Mouse (Mus musculus) liver, embryonic 14.5 days (tissue): ENCODE measurements around the gene Kbtbd13. TPM values are rescaled to one million over a fixed set of nuclear protein-coding genes. Genes with fewer than 3 reads are reported as not detected.

Experiments
- ATAC-seq: fragments of 200-750 bp; cut with Nextera tagmentation; 2 replicates; pipeline ENCODE4 v1.8.0; 2017; ENCODE audit warnings: moderate number of reproducible peaks, mild to moderate bottlenecking, moderate library complexity; ENCODE audit not compliant: insufficient read depth
- DNase-seq, 3 experiments: peaks; one replicate each; pipeline ENCODE4 v3.0.0-alpha.2; 2012 to 2013; ENCODE audit warnings: low read depth in 3 of 3, low spot score in 3 of 3
- H3K27ac ChIP-seq: fragments of 300-500 bp; sonication (generic); 2 replicates; pipeline ENCODE4 v1.5.1; 2014; ENCODE audit warnings: moderate library complexity, mild to moderate bottlenecking, control low read depth, inconsistent platforms
- H3K27me3 ChIP-seq: fragments of 300-500 bp; sonication (generic); 2 replicates; pipeline ENCODE4 v1.6.1; 2014; ENCODE audit warnings: mild to moderate bottlenecking, low read length, moderate library complexity; ENCODE audit not compliant: control insufficient read depth, insufficient read depth
- H3K36me3 ChIP-seq: fragments of 300-500 bp; sonication (generic); replicated peaks from 2 replicates; pipeline ENCODE4 v1.6.1; 2014; ENCODE audit warnings: low read depth; ENCODE audit not compliant: control insufficient read depth, insufficient read depth
- H3K4me1 ChIP-seq, 2 experiments: fragments of 200-500 bp in 1 of 2; fragments of 300-500 bp in 1 of 2; sonication (generic) in 1 of 2; replicated peaks; 2 replicates each; pipeline ENCODE4 v1.6.1; 2012 to 2014; ENCODE audit warnings: antibody characterized with exemption in 1 of 2, inconsistent platforms in 1 of 2, low read length in 1 of 2; ENCODE audit not compliant: control insufficient read depth in 2 of 2, insufficient read depth in 2 of 2
- H3K4me2 ChIP-seq: fragments of 300-500 bp; sonication (generic); 2 replicates; pipeline ENCODE4 v1.6.1; 2014; ENCODE audit warnings: low read depth, mild to moderate bottlenecking, control low read depth, moderate library complexity
- H3K4me3 ChIP-seq, 2 experiments: fragments of 200-500 bp in 1 of 2; fragments of 300-500 bp in 1 of 2; sonication (generic) in 1 of 2; 2 replicates each; pipeline ENCODE4 v1.5.1; 2012 to 2014; ENCODE audit warnings: low read depth in 2 of 2, low read length in 2 of 2, mild to moderate bottlenecking in 2 of 2, control low read depth in 1 of 2, inconsistent platforms in 1 of 2, moderate library complexity in 1 of 2; ENCODE audit not compliant: insufficient read depth in 1 of 2
- H3K9ac ChIP-seq: fragments of 300-500 bp; sonication (generic); replicated peaks from 2 replicates; pipeline ENCODE4 v1.6.1; 2014; ENCODE audit warnings: mild to moderate bottlenecking, control low read depth, moderate library complexity
- H3K9me3 ChIP-seq: fragments of 300-500 bp; sonication (generic); 2 replicates; pipeline ENCODE4 v1.6.1; 2016; ENCODE audit warnings: low read length, mixed read lengths; ENCODE audit not compliant: control insufficient read depth
- CTCF ChIP-seq: IDR thresholded peaks from 2 replicates; pipeline ENCODE4 v1.5.1; 2016; ENCODE audit warnings: antibody characterized with exemption, low read depth, control low read depth
- EP300 ChIP-seq: IDR thresholded peaks from 2 replicates; pipeline ENCODE4 v1.6.1; 2016; ENCODE audit warnings: antibody characterized with exemption, low read depth
- WGBS: fragments of 180-500 bp; shearing (Covaris S2); extraction: QIAGEN DNeasy Blood & Tissue Kit; methylation state at CpG from one replicate; pipeline ENCODE4 v1.1.7; 2014; ENCODE audit not compliant: insufficient replicate concordance; 5-methylcytosine and 5-hydroxymethylcytosine counted together
- polyA plus RNA-seq, 2 experiments: library from polyadenylated mRNA; depleted of rRNA in 1 of 2; stranded (reverse) in 1 of 2; unstranded in 1 of 2; fragments of >200 nt; fragmentation: Nextera tagmentation in 1 of 2; extraction: Ambion mirVana in 1 of 2; gene quantifications; 2 replicates each; pipeline versions ENCODE4 v1.2.1 to v1.2.3; 2012 to 2014

Gene Kbtbd13
- polyA plus RNA-seq, 2 experiments = 0.04 to 0.08 TPM

DNA sequence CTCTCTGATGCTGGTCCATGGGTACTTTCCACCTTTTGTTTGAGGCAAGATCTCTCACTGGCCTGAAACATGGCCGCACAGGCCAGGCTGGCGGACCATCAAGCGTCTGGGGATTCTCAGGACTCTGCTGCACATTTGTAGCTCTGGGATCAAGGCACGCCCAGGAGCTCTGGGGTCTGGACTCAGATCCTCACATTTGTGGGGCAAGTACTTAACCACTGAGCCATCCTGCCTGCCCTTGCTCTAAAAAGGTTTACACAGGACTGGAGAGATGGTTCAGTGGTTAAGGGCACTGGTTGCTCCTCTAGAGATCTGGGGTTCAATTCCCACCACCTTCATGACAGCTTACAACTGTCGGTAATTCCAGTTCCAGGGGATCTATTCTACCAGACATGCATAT is 39.5 kb upstream of the Kbtbd13 start:
- no peaks in the 10 kb centered on the region for H3K36me3 ChIP-seq
- no peaks in the 10 kb centered on the region for H3K9me3 ChIP-seq
- DNase-seq (no peak), ATAC-seq (no peak)
- no peak overlapping the region for H3K27ac ChIP-seq
- no peak overlapping the region for H3K9ac ChIP-seq
- WGBS = 86% methylated on average over 5 of the region's 5 CpGs
- H3K27me3 ChIP-seq = no peaks in the 10 kb centered on the region
- H3K4me3 ChIP-seq = no peak overlapping the region
- TF ChIP-seq CTCF = no peak
- H3K4me1 ChIP-seq = 0 out of 4 replicates have a peak, but pooled peaks cover 0 to 2% of the 10 kb centered on the region in 2 experiments
- no peak overlapping the region for H3K4me2 ChIP-seq

DNA sequence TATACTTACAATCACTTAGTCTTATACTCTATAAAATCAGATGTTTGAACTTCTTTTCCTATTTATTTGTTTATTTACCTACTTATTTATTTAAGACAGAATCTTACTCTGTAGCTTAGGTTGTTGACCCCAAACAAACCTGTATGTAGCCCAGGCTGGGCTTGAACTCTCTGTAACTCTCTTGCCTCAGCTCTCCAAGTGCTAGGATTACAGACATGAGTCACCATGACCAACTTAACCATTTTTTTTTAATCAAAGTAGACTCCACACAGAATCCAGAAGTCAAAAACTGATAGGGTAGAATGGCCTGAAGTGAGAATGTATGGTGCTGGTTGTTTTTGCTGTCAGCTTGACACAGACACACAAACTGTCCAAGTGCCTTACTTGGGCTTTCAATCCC is 38.9 kb upstream of the Kbtbd13 start:
- H3K36me3 ChIP-seq = no peaks in the 10 kb centered on the region
- H3K4me2 ChIP-seq = no peak overlapping the region
- H3K27ac ChIP-seq = no peak overlapping the region
- H3K27me3 ChIP-seq = no peaks in the 10 kb centered on the region
- H3K4me3 ChIP-seq = no peak overlapping the region
- TF ChIP-seq CTCF (no peak), EP300 (no peak)
- ATAC-seq (no peak), DNase-seq (no peak)
- H3K9ac ChIP-seq = no peak overlapping the region
- no peaks in the 10 kb centered on the region for H3K9me3 ChIP-seq
- H3K4me1 ChIP-seq = 0 out of 4 replicates have a peak, but pooled peaks cover 0 to 2% of the 10 kb centered on the region in 2 experiments

DNA sequence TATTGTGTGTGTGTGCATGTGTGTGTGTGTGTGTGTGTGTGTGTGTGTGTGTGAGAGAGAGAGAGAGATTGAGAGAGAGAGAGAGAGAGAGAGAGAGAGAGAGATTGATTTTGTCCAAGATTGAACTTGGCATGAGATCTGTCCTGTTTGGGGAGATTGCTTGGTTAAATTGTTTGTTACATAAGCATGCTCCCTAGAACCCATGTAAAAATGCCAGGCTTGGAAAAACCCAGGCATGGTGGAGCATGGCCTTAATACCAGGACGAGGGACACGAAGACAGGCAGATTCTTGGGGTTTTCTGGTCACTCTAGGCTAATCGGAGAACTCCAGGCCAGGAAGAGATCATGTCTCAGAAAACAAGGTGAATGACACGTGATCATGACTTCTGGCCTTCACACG is 36.6 kb upstream of the Kbtbd13 start:
- no peak for DNase-seq
- 69% methylated on average over 5 of the region's 5 CpGs for whole genome bisulfite sequencing

DNA sequence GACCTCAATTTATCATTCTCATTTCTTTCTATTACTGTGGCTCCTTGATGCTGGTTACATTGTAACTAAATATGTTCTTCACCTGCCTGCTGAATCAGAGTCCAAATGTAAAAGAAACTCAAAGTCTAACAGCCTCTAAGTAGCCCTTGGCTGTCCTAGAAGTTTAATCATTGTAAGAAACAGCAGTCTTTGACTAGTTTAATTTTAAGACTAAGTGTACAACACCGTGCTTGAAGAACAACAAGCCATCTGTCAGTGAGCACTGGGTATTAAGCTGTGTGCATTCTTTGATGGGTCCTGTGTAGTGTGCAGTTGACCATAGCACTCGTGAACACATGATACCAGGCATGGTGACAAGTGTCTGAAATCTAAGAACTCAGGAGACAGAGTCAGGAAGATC is 36.1 kb upstream of the Kbtbd13 start:
- no peak overlapping the region for H3K9ac ChIP-seq
- ATAC-seq (no peak), DNase-seq (no peak)

More for the DNA sequence above, 36.6 kb upstream of the Kbtbd13 start:
- no peaks in the 10 kb centered on the region for H3K9me3 ChIP-seq
- no peak overlapping the region for H3K9ac ChIP-seq
- H3K4me2 ChIP-seq = no peak overlapping the region
- no peak overlapping the region for H3K4me3 ChIP-seq
- H3K36me3 ChIP-seq = no peaks in the 10 kb centered on the region
- H3K4me1 ChIP-seq = no peaks in the 10 kb centered on the region
- no peak overlapping the region for H3K27ac ChIP-seq
- no peak for ATAC-seq
- TF ChIP-seq CTCF = no peak
- TF ChIP-seq EP300 = no peak
- H3K27me3 ChIP-seq = no peaks in the 10 kb centered on the region

DNA sequence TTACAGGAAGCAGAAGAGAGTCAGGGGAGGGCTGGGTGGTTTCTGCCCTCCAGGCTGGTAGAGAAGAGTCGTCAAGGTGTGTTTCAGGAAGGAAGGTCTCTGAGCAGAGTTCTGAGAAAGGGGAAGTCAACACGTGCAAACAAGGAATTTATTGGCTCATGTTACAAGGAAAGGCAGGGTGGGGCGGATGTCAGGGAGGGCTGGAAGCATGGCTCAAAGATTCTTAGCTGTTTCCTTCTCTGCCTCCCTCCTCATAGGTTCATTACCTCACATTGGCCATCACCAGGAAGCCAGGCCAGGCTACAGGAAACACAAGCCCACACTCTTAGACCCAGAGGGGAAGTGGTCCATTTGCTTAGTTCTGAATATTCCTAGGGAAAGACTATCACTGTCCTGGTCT is 32.9 kb upstream of the Kbtbd13 start:
- Histone ChIP-seq H3K4me1 (no peaks in the 10 kb centered on the region), H3K4me2 (no peak overlapping the region), H3K27ac (no peak overlapping the region), H3K27me3 (no peaks in the 10 kb centered on the region), H3K4me3 (no peak overlapping the region), H3K9ac (no peak overlapping the region), H3K9me3 (no peaks in the 10 kb centered on the region), H3K36me3 (no peaks in the 10 kb centered on the region)
- 17% methylated on average over 3 of the region's 3 CpGs for WGBS
- DNase-seq = no peak
- no peak for TF ChIP-seq EP300
- ATAC-seq = no peak

More for the DNA sequence above, 36.1 kb upstream of the Kbtbd13 start:
- Histone ChIP-seq H3K4me1 (no peaks in the 10 kb centered on the region), H3K9me3 (no peaks in the 10 kb centered on the region), H3K27ac (no peak overlapping the region), H3K27me3 (no peaks in the 10 kb centered on the region), H3K4me2 (no peak overlapping the region), H3K4me3 (no peak overlapping the region), H3K36me3 (no peaks in the 10 kb centered on the region)
- 52% methylated on average over 2 of the region's 2 CpGs for WGBS
- TF ChIP-seq CTCF (no peak), EP300 (no peak)
